Mouse (Mus musculus) neural tube, embryonic 12.5 days (tissue): Measurements from ENCODE around the gene Rab20. TPM values are rescaled to one million over a fixed set of nuclear protein-coding genes. Genes with fewer than 3 reads are reported as not detected.

Experiments
- ATAC-seq: fragments of 200-750 bp; cut with Nextera tagmentation; 2 replicates; pipeline ENCODE4 v1.8.0; 2017; ENCODE audit warnings: low read depth, mild to moderate bottlenecking, moderate TSS enrichment, moderate library complexity; ENCODE audit not compliant: low FRiP score
- H3K27ac ChIP-seq: fragments of 300-500 bp; sonication (generic); 2 replicates; pipeline ENCODE4 v1.5.1; 2016
- H3K27me3 ChIP-seq: fragments of 300-500 bp; sonication (generic); replicated peaks from 2 replicates; pipeline ENCODE4 v1.6.1; 2016; ENCODE audit warnings: mild to moderate bottlenecking
- H3K36me3 ChIP-seq: fragments of 300-500 bp; sonication (generic); 2 replicates; pipeline ENCODE4 v1.6.1; 2016; ENCODE audit warnings: mild to moderate bottlenecking
- H3K4me1 ChIP-seq: fragments of 300-500 bp; sonication (generic); 2 replicates; pipeline ENCODE4 v1.6.1; 2016
- H3K4me2 ChIP-seq: fragments of 300-500 bp; sonication (generic); replicated peaks from 2 replicates; pipeline ENCODE4 v1.6.1; 2016; ENCODE audit warnings: mild to moderate bottlenecking
- H3K4me3 ChIP-seq: fragments of 300-500 bp; sonication (generic); 2 replicates; pipeline ENCODE4 v1.5.1; 2016
- H3K9ac ChIP-seq: fragments of 300-500 bp; sonication (generic); 2 replicates; pipeline ENCODE4 v1.6.1; 2016; ENCODE audit warnings: mild to moderate bottlenecking
- H3K9me3 ChIP-seq: fragments of 300-500 bp; sonication (generic); 2 replicates; pipeline ENCODE4 v1.6.1; 2016; ENCODE audit warnings: mild to moderate bottlenecking
- WGBS: fragments of 180-500 bp; shearing (Covaris S2); methylation state at CpG from one replicate; pipeline ENCODE4 v1.1.7; 2016; 5-methylcytosine and 5-hydroxymethylcytosine counted together
- polyA plus RNA-seq: library from polyadenylated mRNA; unstranded; fragments of >200 nt; fragmentation: Nextera tagmentation; extraction: Ambion mirVana; gene quantifications from 2 replicates; pipeline ENCODE4 v1.2.1, GENCODE M21; 2016

Gene Rab20
- polyA plus RNA-seq, 1 experiment from 2014 or later, result 0.85 TPM

DNA sequence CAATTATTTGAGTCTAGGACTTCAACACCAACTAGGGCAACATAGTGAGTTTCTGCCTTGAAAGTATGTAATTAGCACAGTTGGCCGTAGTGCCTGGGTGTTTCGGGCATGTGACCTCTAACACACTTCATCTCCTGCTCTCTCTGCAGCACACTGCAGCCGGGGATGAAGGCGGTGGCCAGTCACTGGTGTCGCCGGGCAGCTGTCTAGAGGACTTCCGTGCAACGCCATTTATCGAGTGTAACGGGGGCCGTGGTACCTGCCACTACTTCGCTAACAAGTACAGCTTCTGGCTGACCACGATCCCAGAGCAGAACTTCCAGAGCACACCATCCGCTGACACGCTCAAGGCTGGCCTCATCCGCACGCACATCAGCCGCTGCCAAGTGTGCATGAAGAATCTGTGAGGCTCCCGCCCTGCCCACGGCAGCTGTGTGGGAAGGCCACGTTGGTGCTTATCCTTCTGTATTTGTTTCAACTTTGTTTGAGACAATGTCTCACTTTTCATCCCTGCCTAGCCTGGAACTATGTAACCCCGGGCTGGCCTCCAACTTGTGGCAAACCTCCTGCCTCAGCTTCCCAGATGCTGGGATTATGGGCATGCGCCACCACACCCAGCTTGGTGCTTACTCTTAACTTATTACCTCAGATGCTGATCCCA is 30.5 kb downstream of the Rab20 start:
- no peaks in the 10 kb centered on the region for H3K27me3 ChIP-seq
- no peak overlapping the region for H3K4me3 ChIP-seq
- H3K4me1 ChIP-seq, result no peaks in the 10 kb centered on the region; the same call in 1 of the 2 replicates
- no peak for ATAC-seq
- H3K9me3 ChIP-seq, result no peaks in the 10 kb centered on the region
- 0 out of 2 replicates have a peak, but pooled peaks cover 4% of the 10 kb centered on the region for H3K36me3 ChIP-seq
- no peak overlapping the region for H3K27ac ChIP-seq
- H3K4me2 ChIP-seq, result no peak overlapping the region
- WGBS, result 91% methylated on average over 23 of the region's 23 CpGs
- no peak overlapping the region for H3K9ac ChIP-seq

DNA sequence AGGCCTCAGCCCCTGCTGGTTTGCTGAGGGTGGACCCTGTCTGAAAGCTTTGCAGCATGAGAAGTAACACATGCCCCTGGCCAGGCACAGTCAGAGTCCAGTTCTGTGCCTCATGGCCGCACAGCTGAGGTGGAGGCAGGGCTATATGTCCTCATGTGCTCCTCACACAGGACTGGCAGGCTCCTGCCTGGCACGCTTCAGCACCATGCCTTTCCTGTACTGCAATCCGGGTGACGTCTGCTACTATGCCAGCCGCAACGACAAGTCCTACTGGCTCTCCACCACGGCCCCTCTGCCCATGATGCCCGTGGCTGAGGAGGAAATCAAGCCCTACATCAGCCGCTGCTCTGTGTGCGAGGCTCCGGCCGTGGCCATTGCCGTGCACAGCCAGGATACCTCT is 32.7 kb downstream of the Rab20 start:
- H3K4me3 ChIP-seq, result no peak overlapping the region
- no peaks in the 10 kb centered on the region for H3K4me1 ChIP-seq
- H3K36me3 ChIP-seq, result 0 out of 2 replicates have a peak, but pooled peaks cover 4% of the 10 kb centered on the region
- H3K4me2 ChIP-seq, result no peak overlapping the region
- WGBS, result 92% methylated on average over 13 of the region's 13 CpGs
- H3K27me3 ChIP-seq, result no peaks in the 10 kb centered on the region
- H3K9me3 ChIP-seq, result no peaks in the 10 kb centered on the region
- ATAC-seq, result no peak
- no peak overlapping the region for H3K9ac ChIP-seq
- H3K27ac ChIP-seq, result no peak overlapping the region

DNA sequence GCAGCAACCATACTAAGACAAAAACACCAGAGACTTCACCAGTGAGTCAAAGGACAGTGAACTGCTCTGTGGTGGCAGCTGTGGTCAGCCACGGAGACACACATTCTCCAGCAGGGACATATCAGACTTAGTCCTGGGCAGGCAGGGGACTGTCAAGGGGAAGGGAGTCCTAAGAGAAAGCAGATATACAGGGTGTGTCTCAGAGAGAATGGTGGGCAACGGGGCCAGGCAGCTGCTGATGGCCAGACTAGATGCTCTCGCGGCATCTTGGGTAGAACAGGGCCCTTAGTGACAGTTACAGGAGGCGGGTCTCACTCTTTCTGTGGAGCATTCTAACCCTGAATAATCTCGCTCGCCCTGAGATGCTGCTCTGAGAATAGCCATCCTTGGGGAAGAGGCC is 34.3 kb downstream of the Rab20 start:
- H3K27ac ChIP-seq, result no peak overlapping the region
- H3K9ac ChIP-seq, result no peak overlapping the region
- no peaks in the 10 kb centered on the region for H3K27me3 ChIP-seq
- 87% methylated on average over 7 of the region's 7 CpGs for WGBS
- no peak overlapping the region for H3K4me3 ChIP-seq
- H3K36me3 ChIP-seq, result 0 out of 2 replicates have a peak, but pooled peaks cover 4% of the 10 kb centered on the region
- no peak overlapping the region for H3K4me2 ChIP-seq
- no peaks in the 10 kb centered on the region for H3K9me3 ChIP-seq
- ATAC-seq, result no peak
- no peaks in the 10 kb centered on the region for H3K4me1 ChIP-seq

DNA sequence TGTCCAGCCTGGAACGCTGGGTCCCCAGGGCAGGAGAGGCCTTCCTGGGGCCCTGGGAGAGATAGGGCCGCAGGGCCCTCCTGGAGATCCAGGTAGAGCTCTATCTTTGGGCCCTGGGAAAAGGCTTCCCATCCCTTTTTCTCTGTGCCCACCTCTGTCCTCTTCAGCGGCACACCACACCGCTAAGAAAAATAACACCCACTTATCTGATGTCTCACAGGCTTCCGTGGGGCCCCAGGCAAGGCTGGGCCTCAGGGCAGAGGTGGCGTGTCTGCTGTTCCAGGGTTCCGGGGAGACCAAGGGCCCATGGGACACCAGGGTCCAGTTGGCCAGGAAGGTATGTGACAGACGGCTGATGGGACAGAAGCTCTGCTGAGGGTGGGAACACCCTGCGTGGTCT is 34.9 kb downstream of the Rab20 start:
- no peak for ATAC-seq
- H3K9me3 ChIP-seq, result no peaks in the 10 kb centered on the region
- WGBS, result 92% methylated on average over 9 of the region's 9 CpGs
- no peak overlapping the region for H3K4me2 ChIP-seq
- H3K4me3 ChIP-seq, result no peak overlapping the region
- H3K36me3 ChIP-seq, result 0 out of 2 replicates have a peak, but pooled peaks cover 4% of the 10 kb centered on the region
- H3K27ac ChIP-seq, result no peak overlapping the region
- H3K27me3 ChIP-seq, result no peaks in the 10 kb centered on the region
- H3K9ac ChIP-seq, result no peak overlapping the region
- no peaks in the 10 kb centered on the region for H3K4me1 ChIP-seq

GRCm38 (mm10) chr8:11441291-11441690 is 37.2 kb downstream of the Rab20 start:
- H3K27me3 ChIP-seq, result no peaks in the 10 kb centered on the region
- no peak overlapping the region for H3K27ac ChIP-seq
- no peak overlapping the region for H3K4me3 ChIP-seq
- no peak overlapping the region for H3K4me2 ChIP-seq
- no peak for ATAC-seq
- WGBS, result 93% methylated on average over 6 of the region's 6 CpGs
- no peaks in the 10 kb centered on the region for H3K9me3 ChIP-seq
- H3K4me1 ChIP-seq, result no peaks in the 10 kb centered on the region
- no peak overlapping the region for H3K9ac ChIP-seq
- H3K36me3 ChIP-seq, result 0 out of 2 replicates have a peak, but pooled peaks cover 2% of the 10 kb centered on the region

- Histone ChIP-seq H3K4me3 (no peak overlapping the region), H3K27me3 (no peaks in the 10 kb centered on the region), H3K9me3 (no peaks in the 10 kb centered on the region), H3K4me2 (no peak overlapping the region), H3K27ac (no peak overlapping the region), H3K9ac (no peak overlapping the region), H3K36me3 (0 out of 2 replicates have a peak, but pooled peaks cover 2% of the 10 kb centered on the region), H3K4me1 (no peaks in the 10 kb centered on the region)
- WGBS, result 58% methylated on average over 12 of the region's 12 CpGs
- ATAC-seq, result no peak
These were observed 40.6 kb downstream of the Rab20 start for GRCm38 (mm10) chr8:11437862-11438261.

GRCm38 (mm10) chr8:11430688-11431087 is 47.8 kb downstream of the Rab20 start:
- 52% methylated on average over 5 of the region's 5 CpGs for WGBS
- Histone ChIP-seq H3K4me3 (no peak overlapping the region), H3K4me2 (no peak overlapping the region), H3K9me3 (no peaks in the 10 kb centered on the region), H3K27me3 (no peaks in the 10 kb centered on the region), H3K4me1 (no peaks in the 10 kb centered on the region), H3K27ac (no peak overlapping the region), H3K36me3 (peaks cover 3% of the 10 kb centered on the region; the same call in 1 of the 2 replicates), H3K9ac (no peak overlapping the region)
- ATAC-seq, result no peak

DNA sequence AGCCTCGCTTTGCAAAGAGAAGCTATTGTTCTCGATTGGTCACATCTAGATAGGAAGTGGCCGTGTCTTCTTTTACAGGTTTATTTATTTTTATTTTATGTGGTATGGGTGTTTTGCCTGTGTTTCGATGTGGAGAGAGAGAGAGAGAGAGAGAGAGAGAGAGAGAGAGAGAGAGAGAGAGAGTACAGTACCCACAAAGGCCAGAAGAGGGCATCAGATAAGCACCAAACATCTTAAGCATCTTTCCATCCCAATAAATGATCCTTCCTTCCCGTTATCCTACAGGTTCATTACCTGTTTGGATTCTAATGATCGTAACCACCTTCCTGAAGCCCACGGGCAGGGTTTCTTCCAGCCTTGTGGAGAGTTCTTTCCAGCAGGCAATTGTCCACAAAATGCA is 55.4 kb downstream of the Rab20 start:
- H3K36me3 ChIP-seq, result no peaks in the 10 kb centered on the region
- 64% methylated on average over 7 of the region's 7 CpGs for WGBS
- H3K4me2 ChIP-seq, result no peak overlapping the region
- no peak overlapping the region for H3K4me3 ChIP-seq
- H3K4me1 ChIP-seq, result no peaks in the 10 kb centered on the region
- no peak overlapping the region for H3K27ac ChIP-seq
- H3K9me3 ChIP-seq, result no peaks in the 10 kb centered on the region
- ATAC-seq, result no peak
- no peak overlapping the region for H3K9ac ChIP-seq
- no peaks in the 10 kb centered on the region for H3K27me3 ChIP-seq

DNA sequence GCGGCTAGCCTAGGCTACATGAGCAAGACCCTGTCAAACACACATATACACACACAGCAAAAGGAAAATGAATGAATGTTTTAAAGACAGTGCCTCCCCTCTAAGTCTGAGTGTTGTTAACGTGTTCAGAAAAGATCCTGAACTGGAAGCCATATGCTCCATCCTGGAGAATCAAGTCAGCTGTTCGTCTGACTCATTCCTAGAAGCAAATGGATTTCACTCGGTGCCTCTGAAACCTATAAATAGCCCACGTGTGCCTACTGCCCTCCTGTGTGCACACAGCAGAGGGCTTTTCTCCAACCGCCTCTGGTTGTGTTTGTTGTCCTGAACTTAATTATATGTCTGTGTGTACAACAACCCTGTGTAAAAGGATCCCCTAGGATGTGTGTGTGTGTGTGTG is 56.5 kb downstream of the Rab20 start:
- Histone ChIP-seq H3K27me3 (no peaks in the 10 kb centered on the region), H3K9me3 (no peaks in the 10 kb centered on the region), H3K36me3 (no peaks in the 10 kb centered on the region), H3K4me2 (no peak overlapping the region), H3K4me3 (no peak overlapping the region), H3K27ac (no peak overlapping the region), H3K9ac (no peak overlapping the region), H3K4me1 (no peaks in the 10 kb centered on the region)
- 87% methylated on average over 6 of the region's 6 CpGs for WGBS
- ATAC-seq, result no peak

GRCm38 (mm10) chr8:11421105-11421504 is 57.4 kb downstream of the Rab20 start:
- H3K9me3 ChIP-seq, result no peaks in the 10 kb centered on the region
- no peaks in the 10 kb centered on the region for H3K27me3 ChIP-seq
- no peak overlapping the region for H3K4me3 ChIP-seq
- H3K36me3 ChIP-seq, result no peaks in the 10 kb centered on the region
- no peak overlapping the region for H3K27ac ChIP-seq
- H3K4me1 ChIP-seq, result no peaks in the 10 kb centered on the region
- no peak overlapping the region for H3K4me2 ChIP-seq
- ATAC-seq, result no peak
- 49% methylated on average over 14 of the region's 14 CpGs for WGBS
- no peak overlapping the region for H3K9ac ChIP-seq

DNA sequence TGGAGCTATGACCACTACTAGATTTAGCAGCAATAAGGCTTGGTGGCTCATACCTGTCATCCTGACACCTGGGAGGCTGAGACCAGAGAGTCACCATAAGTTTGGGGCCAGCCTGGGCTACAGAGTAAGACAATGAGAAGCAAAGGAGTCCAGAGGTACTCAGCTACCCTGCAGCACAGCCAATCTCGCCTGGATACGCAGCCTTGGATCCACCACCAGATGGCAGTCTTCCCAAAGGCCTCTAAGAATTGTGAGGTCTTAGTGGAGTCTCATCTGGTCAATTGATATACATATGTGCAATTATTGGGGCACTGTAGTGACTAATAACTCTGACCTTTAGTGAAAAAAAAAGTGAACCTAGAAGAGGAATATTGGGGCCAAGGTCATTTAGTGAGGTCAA is 58.9 kb downstream of the Rab20 start:
- no peaks in the 10 kb centered on the region for H3K9me3 ChIP-seq
- H3K27me3 ChIP-seq, result no peaks in the 10 kb centered on the region
- no peak overlapping the region for H3K4me3 ChIP-seq
- no peak for ATAC-seq
- peaks cover 2% of the 10 kb centered on the region; the same call in 1 of the 2 replicates for H3K4me1 ChIP-seq
- H3K27ac ChIP-seq, result no peak overlapping the region
- no peak overlapping the region for H3K4me2 ChIP-seq
- 9% methylated on average over 2 of the region's 2 CpGs for WGBS
- H3K9ac ChIP-seq, result no peak overlapping the region
- H3K36me3 ChIP-seq, result no peaks in the 10 kb centered on the region

DNA sequence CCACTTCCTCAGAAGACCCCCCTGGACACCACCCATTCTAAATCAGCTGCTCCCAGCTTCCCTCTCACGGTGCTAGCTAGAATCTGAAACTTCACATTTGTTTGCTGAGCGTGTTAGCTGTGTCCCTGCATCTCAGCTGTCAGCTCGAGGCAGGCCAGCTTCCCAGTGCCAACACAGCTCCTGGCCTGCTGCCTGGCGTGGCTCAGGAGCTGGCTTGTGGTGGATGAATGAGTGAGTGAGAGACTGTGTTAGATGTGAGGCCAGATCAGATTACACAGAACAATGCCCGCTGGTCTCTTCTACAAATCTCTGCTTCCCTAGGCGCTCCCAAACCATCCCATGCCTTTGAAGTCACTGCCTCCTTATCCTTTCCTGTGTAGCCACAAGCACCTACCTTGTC is 59.3 kb downstream of the Rab20 start:
- ATAC-seq, result no peak
- H3K27ac ChIP-seq, result no peak overlapping the region
- no peaks in the 10 kb centered on the region for H3K9me3 ChIP-seq
- H3K36me3 ChIP-seq, result no peaks in the 10 kb centered on the region
- no peak overlapping the region for H3K4me3 ChIP-seq
- no peaks in the 10 kb centered on the region for H3K27me3 ChIP-seq
- no peak overlapping the region for H3K4me2 ChIP-seq
- H3K4me1 ChIP-seq, result peaks cover 7% of the 10 kb centered on the region
- 47% methylated on average over 6 of the region's 6 CpGs for WGBS
- no peak overlapping the region for H3K9ac ChIP-seq

DNA sequence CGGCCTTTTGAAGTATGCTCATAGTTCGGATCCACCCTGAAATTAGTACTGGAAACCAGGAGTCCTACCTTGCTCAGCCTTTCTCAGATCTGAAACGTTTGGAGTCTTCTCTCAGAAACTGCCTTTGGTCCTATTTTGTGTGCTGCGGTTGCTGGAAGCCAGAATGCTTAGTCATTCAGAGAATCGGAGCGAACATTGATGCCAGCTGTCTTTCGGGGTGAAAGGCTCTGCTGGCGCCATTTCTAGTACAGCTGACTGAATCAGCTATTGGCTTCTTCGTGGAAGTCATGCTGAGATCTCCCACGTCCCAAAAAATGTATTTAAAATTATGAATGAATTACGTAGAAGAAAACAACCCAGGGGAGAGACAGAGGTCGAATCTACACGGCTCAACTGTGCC is 60.7 kb downstream of the Rab20 start:
- no peak for ATAC-seq
- Histone ChIP-seq H3K9me3 (no peaks in the 10 kb centered on the region), H3K4me1 (peaks cover 12% of the 10 kb centered on the region), H3K27ac (no peak overlapping the region), H3K4me2 (no peak overlapping the region), H3K27me3 (no peaks in the 10 kb centered on the region), H3K36me3 (no peaks in the 10 kb centered on the region), H3K4me3 (no peak overlapping the region), H3K9ac (no peak overlapping the region)
- 85% methylated on average over 13 of the region's 13 CpGs for WGBS
